Mouse (Mus musculus) hematopoietic multipotent progenitor cell, adult 10-12 weeks (in vitro differentiated cells): Measurements from ENCODE around the gene Cstb. TPM values are rescaled to one million over a fixed set of nuclear protein-coding genes. Genes with fewer than 3 reads are reported as not detected.

Experiments
- polyA plus RNA-seq: library from polyadenylated mRNA; stranded (reverse); fragments of >175 nt; gene quantifications from 2 replicates; pipeline ENCODE4 v1.2.3, GENCODE M21; 2012; ENCODE audit warnings: low replicate concordance

Cstb gene
- 4.8 and 51.0 TPM in 2 replicates for polyA plus RNA-seq

DNA sequence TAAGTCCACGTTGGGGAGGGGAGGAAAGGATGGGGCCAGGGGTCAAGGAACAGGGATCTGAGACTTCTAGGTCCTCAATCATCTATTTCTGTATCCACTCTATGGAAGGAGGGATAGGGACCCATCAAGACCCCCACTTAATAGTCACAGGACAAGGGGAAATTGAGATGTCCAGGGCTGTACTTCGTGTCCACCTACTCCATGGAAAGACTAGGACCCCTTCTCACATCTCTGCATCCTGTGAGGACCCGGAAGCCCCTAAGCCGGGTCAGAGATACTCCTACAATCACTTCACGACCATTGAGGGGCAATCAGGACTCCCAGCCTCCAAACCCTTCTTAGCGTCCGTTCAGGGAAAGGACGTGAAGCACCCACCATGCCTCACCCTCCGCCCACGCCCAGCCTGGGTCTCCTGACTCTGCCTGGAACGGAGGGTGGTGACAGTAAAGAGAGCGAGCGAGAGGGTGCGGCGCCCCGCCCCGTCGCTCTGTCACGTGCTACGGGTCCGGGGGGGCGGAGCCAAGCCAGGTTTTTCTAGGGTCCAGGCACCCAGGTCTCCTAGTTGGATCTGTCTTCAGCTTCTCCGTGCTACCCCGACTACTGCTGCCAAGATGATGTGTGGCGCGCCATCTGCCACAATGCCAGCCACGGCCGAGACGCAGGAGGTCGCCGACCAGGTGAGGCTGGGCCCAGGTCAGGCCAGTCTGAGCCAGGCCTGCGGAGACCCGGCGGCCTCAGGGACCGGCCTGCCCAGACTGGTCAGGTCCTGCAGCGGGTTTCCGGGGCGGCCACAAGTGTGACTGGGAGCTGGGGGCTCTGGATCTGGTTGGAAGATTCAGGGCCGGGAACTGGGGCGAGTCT, at the start of gene Cstb:
Cstb (plus strand) TSS at position 489 of the 861 bp plus-strand sequence.

DNA sequence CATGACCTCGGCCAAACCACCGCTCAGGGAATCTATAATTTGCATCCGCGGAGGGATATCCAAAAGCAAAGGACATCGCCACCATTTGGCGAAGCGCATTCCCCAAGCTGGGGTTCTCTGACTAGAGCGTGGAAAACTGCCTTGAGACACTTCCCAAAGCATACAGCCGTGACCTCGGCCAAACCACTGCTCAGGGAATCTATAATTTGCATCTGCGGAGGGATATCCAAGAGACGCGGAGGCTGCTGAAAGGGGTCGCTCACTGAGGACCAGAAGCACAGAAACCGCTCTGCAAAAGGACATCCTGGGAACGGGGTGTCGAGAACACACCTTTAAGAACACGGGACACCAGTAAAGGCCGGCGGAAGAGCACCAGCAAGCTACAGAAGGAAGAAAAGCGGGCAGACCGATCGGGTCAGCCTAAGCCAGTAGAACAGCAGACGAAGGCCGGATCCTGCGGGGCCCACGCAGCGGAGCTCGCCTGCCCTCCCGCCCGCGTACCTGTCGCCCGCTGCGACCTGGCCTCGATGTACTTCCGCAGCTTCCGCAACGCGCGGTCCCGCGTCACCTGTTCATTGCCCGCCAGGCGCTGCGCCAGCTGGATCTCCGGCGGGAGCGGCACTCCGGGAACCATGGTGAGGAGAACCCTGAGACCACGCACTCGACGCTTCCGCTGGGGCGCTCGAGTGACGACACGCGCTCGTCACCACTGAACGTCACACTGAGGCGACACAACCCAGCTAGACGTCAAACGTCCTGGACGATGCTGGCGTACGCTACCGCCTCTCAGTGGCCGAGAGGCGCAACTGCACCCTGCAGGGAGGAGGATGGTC, 12.9 kb upstream of the Cstb start, which contains the start of gene Rrp1:
Rrp1 (minus strand) TSS at position 725 of the 833 bp plus-strand sequence.

DNA sequence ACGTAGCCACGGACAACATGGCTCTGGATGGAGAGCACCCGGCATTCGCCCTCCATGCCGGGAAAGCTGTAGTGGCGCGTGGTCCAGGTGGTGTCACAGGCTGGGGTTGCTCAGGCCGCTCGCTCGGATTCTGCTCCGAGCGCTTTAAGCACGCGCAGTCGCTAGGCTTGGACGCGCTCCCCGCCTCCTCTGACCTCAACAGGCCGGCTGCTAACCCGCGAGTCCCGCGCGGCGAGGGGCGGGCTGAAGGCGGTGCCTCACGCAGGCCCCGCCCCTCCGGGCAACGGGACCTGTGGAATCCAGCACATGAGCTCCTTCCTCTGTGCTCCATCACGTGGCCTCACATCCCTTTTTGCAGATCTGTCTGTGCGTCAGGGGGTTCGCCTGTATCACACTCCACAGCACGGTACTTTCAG, 39.3 kb downstream of the Cstb start, which contains the start of gene Pdxk:
Pdxk (minus strand) TSS at position 184 of the 416 bp plus-strand sequence.

Other genes starting within 250 kb of the Cstb start
- gene Pwp2, start 240.5 kb upstream of the Cstb start, polyA plus RNA-seq = 5.6 and 10.0 TPM in 2 replicates
- 53.7 and 141 TPM in 2 replicates for gene Trappc10, start 181.0 kb upstream of the Cstb start, polyA plus RNA-seq
- 111 and 117 TPM in 2 replicates for gene Agpat3, start 73.2 kb upstream of the Cstb start, polyA plus RNA-seq
- 157 and 183 TPM in 2 replicates for gene Rrp1, start 12.6 kb upstream of the Cstb start, polyA plus RNA-seq
- 16.5 and 16.9 TPM in 2 replicates for gene Pdxk, start 39.3 kb downstream of the Cstb start, polyA plus RNA-seq
- gene Olfr1358, start 91.8 kb downstream of the Cstb start, polyA plus RNA-seq = not detected in 2 replicates
- gene Ilvbl, start 148.7 kb downstream of the Cstb start, polyA plus RNA-seq = 28.5 and 30.8 TPM in 2 replicates
- 3.2 and 3.6 TPM in 2 replicates for gene Syde1, start 166.3 kb downstream of the Cstb start, polyA plus RNA-seq
- gene Olfr1357, start 192.4 kb downstream of the Cstb start, polyA plus RNA-seq = not detected in 2 replicates